Mouse (Mus musculus) R1 (cell line): ENCODE data around the gene Itpr2.
A peak's percentile ranks its signal among the peaks of the same experiment; 100 is the strongest.

ENCODE experiments used
- DNase-seq: peaks from one replicate; pipeline ENCODE4 v3.0.0-alpha.2; 2018; ENCODE audit warnings: low read depth, low spot score

Itpr2 gene

DNA sequence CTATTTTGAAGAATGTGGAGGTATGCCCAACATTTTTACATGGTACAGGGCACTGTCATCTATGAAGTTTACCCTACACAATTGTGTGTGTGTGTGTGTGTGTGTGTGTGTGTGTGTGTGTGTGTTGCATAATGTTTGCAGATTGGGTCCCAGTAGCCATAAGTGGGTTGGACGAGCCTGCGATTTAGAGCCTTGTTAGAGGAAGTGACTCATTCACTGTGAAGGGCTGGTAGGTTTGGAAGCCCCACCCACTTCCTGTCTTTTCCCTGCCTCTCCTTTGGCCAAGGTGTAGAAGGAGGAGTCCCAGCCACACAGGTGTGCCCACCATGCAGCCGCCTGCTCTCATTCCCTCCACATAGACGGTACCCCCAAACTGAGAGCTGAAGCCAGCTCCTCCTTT, 188.6 kb downstream of the Itpr2 start:
- peak; percentile 35 for DNase-seq

DNA sequence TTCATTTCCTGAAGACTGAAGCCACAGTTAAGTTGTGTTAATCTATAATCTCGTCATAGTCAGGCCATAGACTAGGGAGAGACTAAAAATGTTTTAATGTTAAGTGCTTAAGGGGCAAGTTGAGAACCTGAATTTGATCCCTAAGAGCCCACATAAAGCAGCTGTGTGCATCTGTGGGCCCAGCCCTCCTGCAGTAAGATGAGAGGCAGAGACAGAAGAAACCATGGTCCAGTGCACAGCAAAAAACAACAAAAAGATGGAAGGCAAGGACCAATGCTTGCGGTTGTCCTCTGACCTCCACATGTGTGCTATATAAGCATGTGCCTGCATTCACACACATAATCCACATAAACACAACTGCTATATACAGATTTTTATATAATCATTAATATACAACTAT, 191.8 kb downstream of the Itpr2 start:
- DNase-seq: no peak

DNA sequence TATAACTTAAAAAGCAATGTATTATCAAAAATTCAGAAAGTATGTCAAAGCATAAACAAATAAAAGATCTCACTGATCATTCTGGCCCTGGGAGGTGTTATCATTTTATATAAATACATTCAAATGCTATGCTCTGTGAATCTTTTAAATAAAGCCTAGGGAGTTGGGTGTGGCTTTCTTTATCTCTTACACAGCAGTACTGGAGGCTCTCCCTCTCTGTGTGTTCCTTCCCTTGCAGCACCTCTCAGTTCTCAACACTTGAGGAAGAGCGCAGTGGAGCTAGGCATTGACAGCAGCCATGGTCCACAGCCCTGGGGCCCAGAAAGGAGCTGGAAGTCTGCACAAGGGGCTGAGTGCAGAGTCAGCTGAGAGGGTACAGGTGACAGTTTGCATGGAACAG, 192.7 kb downstream of the Itpr2 start:
- DNase-seq: no peak

DNA sequence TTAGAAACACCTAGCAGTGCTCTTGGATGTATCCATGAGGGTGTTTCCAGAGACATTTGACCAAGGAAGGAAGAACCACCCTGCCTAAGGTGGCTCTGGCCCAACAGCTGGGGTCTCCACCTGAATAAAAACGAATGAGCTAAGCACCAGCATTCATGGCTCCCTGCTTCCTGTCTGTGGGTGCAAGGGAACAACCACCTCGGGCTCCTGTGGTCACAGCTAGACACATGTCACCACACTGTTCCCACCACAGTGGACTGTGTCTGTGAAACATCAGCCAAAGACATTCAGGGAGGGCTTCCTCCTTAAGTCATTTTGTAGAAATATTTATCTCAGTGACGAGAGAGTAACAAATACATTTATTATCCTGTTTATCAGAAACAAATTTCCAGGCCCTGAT, 196.0 kb downstream of the Itpr2 start:
- no peak for DNase-seq

DNA sequence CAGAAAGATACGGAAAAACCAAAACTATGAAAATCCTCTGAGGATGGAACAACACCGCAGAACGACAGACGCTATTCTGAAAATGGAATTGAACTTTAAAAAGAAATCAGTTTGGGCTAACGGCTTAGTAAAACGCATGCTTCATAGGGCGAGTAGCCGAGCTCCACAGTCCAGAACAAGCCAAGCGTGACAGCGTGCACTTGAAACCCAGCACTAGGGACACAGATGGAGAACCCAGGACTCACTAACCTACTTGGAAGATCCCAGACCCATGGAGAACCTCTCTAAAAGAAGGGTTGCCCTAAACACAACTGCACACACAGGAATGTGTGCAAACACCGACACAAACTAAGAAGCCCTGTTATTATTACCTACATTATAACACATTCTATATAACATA, 197.9 kb downstream of the Itpr2 start:
- DNase-seq: no peak

DNA sequence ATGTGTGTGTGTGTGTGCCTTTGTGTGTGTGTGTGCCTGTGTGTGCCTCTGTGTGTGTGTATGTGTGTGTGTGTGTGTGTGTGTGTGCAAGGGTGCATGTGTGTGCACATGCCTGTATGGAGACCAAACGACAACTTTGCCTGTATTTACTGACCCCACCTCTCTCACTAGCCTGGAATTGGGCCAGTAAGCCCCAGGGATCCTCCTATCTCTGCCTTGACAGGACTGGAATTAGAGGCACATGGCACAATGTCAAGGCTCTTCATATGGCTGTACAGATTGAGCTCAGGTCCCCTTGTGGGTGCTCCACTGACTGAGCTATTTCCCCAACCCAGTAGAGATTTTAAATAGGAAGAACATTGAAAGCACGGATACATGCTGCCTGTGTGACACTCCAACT, 198.7 kb downstream of the Itpr2 start:
- no peak for DNase-seq

DNA sequence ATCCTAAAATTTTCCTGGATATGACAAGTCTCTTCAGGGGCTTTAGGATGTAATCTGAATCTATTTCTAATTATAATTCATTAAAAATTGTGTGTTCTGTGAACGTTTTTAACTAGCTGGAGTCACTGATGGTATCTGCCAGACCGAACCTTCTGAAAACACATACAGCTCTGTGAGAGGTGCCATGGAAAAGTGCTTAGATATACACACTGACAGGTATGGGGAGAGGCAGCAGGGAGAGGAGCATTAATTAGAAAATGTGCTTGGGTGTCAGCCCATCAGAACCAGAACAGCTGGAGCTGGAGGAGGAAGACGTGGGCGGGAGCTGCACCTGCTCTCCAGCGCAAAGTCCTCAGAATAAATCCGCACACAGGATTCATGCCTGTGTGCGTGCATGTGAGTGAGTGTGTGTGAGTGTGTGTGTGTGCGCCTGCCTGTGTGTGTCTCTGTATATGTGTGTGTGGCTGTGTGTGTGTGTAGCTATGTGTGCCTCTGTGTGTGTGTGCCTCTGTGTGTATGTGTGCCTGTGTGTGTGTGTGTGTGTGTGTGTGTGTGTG, 199.4 kb downstream of the Itpr2 start:
- DNase-seq: no peak

DNA sequence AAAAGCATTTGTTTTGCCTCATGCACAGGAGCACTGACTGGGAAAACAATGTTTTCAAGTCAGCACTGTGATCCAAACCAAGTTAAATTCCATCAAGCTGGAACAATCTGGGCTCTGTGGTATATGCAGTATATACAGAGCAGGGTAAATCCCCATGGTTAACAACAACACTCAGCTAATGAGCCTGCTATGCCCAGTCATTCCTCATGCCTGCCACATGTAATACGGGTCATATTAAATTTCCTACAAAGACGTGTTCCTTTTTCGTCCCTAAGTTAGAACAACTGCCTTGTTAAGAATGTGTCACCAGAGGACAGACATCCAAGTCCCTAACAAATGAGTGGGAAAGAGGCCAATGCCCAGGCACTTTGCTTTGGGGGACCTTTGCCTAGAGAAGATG, 199.9 kb downstream of the Itpr2 start:
- DNase-seq: no peak

DNA sequence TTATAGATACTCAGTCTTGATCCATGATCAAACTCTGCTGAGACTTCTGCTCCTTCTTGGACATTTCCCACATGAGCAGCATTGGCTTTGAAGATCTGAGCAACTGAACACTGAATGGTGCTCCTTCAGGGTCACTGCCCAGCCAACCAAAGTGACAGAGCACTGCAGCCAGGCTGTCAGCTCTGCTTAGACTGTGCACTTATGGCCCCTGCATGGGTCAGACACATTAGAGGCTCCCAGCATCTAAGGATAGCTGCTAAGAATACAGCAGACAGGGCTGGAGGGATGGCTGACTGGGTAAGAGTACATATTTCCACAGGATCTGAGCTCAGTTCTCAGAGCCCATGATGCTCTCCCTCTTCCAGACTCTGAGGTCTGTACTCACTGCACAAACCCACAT, 201.1 kb downstream of the Itpr2 start:
- DNase-seq: no peak

DNA sequence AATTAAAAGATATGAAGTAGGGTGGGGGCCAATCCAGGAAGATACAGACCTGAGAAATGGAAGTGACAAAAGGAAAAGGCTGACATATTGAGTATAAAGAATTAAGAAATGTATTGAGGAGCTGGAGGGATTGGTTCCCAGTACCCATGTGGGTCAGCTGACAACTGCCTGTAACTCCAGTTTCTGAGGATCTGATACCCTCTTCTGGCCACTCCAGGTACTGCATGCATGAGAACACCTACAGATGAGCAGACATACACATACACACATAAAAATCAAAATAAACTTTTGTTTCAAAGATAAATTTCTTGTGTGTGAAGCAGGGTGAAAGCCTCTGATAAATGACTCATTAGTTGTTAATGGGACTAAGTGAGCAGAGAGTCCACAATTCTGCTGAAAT, 203.3 kb downstream of the Itpr2 start:
- DNase-seq: peak; percentile 69

DNA sequence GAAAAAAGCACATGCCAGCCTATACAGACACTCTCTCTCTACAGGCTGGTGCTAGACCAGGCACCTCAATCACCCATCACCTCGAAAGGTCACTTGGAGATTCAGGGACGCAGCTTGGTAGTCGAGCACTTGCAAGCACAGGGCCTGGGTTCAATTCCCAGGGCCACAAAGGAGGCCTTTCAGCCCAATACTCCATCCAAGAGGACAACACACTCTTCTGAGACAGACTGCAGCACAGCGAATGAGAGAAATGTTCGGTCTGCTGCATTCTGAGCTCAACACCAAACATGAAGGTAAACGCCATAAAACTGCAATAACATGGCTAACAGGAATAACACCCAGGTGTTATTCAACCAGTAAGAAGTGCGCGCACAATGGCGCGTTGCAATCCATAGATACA, 211.0 kb downstream of the Itpr2 start:
- no peak for DNase-seq

DNA sequence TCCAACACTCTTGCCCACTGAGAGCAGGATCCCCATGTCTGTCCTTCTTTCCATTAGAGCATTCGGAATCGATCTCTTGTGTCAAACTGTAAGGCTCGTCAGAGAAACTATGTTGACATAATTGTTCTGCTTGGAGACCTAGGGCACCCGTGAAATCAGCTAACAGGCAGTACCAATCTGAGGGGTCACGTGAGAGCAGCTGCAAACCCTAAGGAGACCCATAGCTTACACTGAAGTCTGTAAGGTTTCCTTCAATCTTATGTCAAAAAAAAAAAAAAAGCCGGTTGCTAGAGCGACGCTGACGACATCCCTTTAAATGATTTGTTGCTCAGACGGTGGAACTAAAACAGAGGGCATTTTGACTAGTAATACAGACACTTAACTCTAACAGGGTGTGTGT, 212.2 kb downstream of the Itpr2 start:
- DNase-seq: no peak

DNA sequence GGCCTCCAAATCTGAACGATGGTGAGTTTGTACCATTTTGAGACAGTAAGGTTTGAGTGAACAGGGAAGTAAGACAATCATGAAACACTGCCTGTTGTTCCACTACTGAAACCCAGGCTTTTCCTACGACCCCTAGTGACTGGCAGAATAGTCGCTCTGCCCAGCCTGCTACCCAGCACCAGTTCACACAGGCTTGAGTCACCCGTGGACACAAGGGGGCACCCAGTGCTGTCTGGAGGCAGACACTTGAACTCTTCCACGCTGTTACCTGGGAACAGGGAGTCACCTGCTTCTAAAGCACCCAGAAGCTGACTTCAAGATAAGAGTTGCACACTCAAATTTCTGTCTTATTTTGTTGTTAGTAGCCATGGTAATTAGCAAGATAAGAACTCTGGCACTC, 213.8 kb downstream of the Itpr2 start:
- no peak for DNase-seq

DNA sequence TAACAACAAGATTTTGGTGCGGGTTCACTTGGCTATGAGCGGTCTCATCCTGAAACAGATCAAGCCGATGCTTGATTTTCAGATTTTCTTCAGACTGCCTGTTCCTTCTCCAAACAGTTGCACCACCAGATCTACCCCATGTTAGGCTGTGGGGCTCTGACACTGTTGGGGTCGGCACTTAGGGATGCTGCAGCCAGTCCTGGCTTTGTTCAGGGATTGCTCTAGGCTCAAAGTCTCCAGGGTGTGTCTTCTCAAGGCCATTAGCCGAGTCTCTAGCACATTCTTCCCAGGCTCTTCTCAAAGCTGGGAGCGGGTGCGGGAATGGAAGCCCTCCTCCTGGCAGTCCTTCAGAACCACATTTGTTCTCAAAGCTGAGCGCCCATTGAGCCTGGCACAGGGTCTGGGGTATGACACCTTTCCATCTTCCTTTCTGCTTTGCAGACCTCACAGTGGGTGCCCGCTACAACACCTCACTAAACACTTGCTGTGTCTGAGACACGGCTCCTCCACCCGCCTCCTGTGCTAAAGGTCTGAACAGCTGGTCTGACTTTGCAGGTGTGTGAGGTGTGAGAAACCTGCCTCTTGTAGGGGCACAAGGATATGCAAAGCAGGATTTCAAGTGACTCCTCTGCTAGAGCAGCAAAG, 217.0 kb downstream of the Itpr2 start:
- DNase-seq: peak; percentile 22

DNA sequence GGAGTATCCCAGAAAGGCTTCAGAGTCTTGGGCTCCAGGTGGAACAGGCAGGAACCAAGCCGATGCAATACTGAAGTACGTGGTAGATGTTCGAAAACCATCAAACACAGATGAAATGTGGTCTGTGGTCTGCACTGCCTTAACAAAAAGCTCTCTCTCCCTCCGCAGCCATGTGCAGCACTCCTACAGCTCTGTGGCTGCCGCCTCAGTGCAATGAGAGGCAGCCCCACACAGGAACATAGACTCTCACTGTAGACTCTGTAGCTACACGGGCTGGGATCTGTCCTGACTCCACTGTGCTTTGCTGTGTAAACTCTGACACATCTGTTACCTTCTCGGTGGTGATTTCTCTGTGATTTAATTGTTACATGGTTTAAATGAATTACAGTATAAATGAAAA, 218.0 kb downstream of the Itpr2 start:
- no peak for DNase-seq

DNA sequence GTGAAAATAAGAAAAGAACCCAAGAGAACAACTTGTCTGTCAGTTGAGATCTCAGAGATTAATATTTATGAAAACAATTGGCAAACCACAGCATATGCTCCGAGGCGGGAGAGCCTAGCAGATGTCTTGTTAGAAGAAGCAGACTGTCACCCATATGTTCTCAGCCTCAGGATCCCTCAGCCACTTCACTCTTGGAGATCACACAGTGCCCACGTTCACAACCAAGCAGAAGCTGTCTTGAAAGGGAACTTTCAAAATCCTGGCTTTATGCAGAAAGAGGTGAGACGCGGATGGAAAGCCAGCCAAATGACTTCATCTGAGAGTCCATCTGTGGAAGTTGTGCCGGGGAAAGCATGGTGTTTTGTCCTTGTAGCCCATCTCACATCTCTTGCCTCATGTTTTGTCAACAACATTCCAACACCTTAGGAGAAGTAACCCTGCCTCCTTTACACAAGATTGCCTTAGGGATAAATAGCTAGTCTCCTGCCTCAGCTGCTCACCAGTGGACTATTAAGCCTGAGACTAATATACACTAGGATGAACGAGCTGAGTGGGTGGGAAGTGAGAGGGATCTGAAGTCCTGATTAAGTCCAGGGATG, 219.9 kb downstream of the Itpr2 start:
- no peak for DNase-seq

DNA sequence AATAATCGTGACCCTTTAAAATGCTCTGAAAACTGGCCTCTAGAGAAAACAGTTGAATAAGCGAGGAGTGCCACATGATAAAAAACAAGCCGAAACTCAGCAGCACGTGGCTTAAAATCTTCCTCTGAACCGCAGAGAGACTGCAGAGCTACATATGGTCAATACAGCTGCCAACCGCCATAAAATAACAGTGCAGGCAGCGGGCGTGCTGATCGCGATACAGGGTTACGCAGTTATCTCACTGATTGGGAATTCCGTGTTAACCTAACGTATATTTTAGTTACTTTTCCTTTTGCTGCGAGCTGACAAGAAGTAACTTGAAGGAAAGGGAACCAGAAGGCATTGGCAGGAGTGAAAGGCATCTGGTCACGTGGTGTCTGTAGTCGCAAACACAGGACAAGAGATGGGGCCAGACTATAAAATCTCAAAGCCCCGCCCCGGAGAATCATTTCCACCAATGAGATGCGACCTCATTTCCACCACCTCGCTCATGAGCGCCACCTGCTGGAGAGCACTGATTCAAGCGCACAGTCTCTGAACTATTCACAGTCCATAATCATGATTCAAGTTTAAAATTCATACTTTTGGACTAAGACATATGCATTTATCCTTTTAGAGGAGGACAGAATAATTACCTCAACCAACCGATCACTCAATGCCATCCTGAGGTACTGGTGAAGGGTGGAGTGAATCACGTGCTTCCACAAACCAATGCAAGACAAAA, 220.7 kb downstream of the Itpr2 start:
- peak; percentile 87 for DNase-seq

DNA sequence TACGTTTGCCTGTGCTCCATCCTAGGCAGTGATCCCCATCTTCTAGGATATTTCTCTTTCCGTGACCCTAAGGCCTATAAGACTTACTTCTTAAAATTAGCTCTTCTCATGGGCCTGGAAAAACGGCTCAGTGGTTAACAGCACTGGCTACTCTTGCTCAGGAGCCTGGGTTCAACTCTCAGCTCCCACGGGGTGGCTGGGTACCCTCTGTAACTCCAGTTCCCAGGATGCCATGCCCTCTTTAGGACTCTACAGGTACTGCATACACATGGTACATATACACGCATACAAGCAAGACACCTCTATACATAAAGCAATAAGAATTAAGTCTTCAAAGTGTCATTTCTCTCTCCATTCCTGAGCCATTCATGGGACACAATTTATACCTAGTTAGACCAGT, 228.8 kb downstream of the Itpr2 start:
- no peak for DNase-seq

DNA sequence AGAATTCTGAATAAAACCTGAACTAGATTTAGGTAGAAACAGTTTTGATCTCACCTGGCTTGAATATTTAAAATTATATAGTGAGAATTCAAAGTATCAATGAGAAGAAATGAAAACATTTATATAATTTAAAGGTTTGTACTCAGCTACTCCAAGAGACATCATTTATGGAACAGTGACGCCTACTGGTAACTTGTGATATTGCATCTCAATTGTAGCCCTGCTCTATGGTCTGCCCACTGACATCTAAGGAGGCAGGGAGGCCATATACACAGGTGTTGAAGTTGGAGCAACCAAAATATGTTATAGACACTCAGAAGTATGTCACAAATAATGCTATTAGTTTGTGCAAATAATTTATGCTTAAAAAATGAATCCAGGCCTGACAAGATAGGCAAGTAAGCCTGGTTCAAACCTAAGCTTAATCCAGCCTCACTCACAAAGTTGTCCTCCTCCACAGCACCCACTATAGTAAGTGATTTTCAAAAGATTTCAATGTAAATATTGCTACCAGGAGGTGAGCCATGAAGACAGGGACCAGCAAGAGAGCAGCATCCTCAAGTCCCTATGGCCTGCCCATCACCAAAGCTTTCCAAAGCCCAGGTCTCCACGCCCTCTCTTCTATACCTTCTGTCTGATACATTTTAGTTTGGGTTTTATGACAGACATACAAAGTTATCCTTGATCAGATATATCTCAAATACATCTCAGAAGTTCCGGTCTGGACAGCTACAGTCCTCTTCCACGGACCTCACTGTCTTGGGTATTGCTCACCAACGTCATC, 229.6 kb downstream of the Itpr2 start:
- DNase-seq: peak; percentile 58

DNA sequence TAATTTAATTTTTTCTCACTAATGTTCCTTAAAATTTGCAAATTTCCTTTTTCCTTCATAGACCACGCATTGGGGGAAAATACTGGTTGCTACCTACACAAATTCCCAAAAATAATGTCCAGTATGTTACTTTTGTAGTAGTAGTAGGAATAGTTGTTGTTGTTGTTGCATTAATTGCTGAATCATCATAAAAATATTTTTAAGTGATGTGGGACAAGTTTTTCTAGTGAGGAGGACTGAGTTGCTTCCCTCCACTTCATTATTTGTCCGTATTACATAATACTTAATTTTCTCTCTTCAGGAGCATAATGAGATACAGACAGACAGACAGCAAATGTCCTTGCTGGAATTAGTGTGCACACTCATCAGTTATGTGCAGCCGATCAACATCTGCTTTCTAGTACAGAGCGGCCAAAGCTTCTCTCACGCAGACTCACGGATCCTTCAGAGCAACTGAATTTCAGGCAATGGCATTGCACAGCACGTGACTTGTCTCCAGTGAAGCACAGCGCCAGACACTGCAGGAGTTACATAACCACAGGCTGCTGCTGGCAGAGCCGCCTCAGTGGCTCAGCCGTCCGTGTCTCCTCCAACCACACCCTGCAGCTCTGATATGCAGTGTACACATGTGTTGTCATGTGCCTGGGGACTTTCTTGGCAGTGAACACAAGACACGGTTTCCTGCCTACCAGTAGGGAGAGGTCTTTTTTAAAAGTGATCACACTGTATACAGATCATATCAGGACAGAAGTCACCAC, 231.1 kb downstream of the Itpr2 start:
- no peak for DNase-seq

DNA sequence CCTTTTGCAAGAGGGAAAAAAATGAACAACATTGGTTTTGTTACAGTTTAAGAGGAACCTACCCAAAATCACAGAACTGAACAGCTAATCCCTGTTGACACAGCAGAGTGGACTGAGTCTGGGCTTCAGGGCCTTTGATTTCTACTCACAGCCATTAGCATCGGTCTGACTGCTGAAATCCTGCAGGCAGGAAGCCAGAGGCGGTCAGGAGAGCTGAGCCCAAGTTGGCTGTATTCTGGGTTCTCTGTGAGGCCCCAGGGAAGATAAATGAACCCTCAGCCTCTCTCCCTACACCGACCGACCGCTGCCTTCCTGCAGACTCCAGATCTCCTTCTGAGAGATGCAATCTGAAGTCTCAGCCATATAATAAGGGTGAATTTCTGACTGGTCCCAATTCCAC, 231.9 kb downstream of the Itpr2 start:
- DNase-seq: no peak
